Mouse (Mus musculus) urinary bladder, postnatal 36 days (tissue): ENCODE measurements around the gene Pdzrn3.
A peak's percentile ranks its signal among the peaks of the same experiment; 100 is the strongest.

Experiments
- DNase-seq, 2 experiments: peaks; one replicate each; pipeline ENCODE4 v3.0.0; 2022; ENCODE audit warnings: low spot score in 2 of 2, mixed read lengths in 1 of 2

The Pdzrn3 gene

DNA sequence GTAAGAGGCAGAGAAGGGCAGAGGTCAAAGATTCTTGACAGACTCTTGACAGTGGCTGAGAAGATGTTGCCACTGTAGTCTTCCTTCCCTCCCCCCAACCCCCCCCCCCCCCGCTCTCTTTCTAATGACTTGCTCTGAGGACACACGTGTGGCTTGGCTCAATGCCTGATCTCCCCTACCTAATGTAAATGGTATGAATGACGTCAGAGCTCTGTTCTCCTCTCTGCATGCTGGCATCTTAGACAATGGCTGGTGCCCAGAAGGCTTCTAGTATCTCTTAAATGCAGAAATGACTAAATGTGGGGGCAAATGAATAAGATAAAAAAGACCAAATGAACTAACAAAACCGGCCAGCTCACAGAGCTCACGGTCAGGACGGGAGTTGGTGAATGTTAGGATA is 49.2 kb downstream of the Pdzrn3 start:
- DNase-seq, result no peak

DNA sequence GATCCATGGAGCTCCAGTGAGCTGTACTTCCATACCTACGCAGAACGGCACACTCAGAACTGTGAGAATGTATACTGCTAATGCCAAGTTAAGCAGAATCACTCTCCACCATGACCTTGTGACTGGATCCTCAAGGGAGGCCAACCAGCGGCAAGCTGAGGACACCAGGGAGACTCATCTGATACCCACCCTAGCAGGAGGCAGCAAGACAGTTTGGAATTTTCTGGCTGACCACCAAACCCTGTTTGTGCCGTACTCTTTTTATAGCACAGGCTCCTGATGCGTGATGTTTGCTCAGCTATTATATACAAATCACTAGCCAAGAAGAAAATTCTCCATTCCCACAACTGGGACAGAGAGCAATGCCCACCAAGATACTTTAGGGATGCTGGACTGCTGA is 50.0 kb downstream of the Pdzrn3 start:
- no peak for DNase-seq

DNA sequence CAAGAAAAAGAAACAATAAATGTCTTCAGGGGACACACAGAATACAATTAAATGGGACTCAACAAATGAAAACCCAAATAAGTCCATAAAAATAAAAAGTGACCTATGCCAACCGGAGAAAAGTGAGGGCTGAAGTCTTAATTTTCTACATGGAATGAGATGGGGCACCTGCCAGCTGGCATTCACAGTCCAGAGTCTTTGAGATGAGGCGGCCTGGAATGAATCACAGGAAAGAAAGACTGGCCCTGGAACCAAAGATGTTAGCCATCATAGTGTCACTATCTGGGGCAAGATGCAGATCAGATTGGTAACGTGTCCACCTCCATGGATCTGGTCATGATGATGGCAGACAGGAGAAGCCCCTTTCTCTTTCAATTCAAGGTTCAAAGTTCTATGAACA is 50.5 kb downstream of the Pdzrn3 start:
- no peak for DNase-seq

DNA sequence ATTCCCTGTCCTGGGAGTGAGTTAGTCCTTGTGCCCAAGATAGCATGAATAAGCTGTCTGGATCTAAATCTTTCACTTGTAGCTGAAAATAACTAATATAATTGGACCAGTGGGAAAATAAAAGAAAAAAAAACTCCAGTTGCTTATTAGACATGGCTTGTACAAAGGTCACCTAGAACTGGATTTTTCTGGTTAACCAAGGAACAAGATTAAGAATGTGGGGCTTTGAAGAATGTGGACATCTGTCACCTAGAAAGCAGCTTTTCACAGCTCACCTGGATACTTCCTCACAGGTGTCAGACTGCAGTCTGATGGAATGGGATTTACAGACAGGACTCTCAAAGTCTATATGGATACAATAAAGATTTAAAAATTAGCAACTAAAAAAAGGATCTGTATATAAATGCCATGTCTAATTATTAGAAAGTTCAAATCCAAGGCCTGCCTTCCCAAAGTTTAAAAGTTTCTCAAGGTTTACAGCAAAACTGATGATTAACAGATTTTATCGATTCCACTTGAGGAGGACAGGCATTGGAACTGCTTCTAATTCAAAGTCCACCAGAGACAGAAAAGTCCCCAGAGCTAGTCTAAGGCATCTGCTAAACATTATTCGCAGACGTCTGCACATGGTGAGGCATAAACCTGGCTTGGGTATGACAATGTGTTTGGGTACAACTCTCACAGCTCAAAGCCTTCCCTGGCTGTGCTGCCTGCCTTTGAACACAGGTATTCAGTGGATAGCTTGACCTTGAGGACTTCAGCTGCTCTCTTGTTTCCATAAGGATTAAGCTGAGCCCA is 51.7 kb downstream of the Pdzrn3 start:
- no peak for DNase-seq

DNA sequence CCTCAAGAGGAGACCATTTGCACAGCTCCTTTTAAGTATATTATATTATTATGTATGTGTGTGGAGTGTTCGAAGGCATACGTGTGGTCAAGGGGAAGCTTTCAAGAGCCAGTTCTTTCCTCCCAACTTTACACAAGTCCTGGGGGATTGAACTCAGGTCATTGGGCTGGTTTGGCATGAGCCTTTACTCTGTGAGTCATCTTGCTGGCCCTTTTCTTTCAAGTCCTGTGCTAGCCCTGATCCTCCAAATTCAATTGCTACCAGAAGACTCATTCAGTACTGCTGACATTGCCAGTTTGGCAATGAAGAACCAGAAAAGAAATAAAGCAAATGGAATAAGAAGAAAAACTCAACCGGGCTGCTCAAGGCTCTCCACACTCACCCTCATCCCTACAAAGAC is 55.1 kb downstream of the Pdzrn3 start:
- DNase-seq, result no peak

DNA sequence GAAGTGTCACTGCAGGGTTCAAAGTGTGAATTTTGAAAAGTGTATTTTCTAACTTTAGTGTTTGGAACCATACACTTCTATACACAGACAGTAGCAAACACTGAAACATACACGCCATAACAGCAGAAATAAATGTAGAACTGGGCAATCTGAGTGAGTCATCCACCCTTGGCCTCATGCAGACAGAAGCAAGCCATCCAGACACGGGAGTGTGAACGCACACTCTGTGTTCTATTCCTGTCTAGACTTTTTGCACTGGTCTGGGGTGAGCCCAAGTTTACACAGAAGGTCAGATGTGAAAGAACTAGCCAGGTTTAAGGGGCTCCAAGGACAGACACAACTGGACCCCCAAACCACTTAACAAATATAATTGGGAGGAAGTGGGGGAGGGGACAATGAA is 57.3 kb downstream of the Pdzrn3 start:
- no peak for DNase-seq

DNA sequence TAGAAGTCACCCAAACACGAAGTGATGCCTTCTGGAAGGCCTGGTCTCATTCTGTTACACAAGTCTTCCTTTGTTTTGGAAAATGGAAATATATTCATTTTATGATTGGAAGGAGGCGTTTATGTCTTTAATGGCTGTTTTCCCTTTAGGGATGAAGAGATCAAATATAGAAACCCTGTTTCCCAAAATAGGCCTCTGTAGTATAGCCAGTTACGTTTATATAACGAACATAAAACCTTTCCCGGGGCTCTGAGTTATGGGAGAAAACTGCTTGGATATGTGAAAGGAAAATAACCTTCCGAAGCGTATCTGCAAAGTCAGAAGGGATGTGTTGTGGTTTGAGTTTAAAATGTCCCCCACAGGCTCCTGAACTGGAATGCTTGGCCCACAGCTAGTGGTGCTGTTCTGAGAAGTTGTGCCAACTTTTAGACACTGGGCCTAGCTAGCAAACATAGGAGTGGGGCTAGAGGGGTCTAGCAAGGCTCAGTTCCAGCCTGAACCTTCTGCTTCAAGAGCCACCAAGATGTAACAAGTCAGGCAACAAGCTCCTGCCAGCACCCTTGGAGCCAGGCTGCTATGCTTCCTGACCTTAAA is 58.2 kb downstream of the Pdzrn3 start:
- DNase-seq, result no peak

DNA sequence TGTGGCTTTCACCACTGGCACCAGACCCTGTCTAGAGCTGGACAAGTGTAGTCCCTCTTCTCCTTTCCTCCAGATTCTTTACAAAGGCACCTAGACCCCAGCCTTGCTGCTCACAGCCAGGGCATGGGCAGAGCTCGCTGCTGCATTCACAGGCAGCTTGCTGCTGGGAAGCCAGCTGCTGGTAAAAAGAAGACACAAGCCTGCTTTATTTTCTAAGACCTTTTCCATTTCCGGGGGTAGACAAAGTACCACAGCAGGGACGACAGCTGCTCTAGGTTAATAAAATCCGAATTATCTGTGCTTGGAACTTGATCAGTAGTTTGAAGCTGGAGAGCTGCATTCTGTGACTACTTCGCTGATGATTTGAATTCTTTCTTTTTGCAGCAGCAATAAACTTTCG is 59.2 kb downstream of the Pdzrn3 start:
- DNase-seq, result no peak

DNA sequence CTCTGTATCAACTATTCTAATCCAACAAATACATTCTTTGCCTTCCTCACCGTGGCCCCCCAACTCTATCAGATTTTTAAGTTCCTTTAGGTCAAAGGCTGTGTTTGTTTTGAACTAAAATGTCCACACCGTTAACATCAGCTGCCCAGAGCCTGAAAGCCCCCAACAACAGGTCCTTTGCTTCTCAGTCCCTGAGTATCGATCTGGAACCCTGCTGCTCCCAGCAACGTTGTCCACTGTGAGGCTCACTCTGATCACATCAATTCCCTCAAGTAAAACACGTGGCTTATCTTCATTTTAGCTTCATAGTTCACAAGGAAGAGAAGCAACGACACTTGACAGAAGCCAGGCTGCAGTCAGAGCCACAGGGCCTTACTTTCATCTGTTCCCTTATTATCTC is 66.3 kb downstream of the Pdzrn3 start:
- DNase-seq, result no peak

DNA sequence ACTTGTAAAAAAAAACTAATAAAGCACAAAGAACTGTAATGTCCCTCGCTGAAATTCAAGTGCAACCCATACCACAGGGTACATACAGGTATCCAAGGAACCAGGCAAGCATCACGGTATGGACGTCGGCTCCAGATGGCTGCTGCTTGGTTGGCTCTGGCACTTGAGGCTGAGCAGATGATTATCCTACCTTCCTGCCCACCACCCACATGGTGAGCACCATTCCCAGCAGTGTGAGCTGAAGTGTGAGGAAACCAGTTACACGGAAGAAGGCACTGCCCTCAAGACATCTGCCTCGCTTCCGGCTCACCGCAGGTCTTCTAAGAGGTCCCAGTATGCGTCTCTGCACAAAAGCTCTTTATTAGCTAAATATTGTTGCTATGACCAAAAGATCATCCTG is 67.2 kb downstream of the Pdzrn3 start:
- no peak for DNase-seq

DNA sequence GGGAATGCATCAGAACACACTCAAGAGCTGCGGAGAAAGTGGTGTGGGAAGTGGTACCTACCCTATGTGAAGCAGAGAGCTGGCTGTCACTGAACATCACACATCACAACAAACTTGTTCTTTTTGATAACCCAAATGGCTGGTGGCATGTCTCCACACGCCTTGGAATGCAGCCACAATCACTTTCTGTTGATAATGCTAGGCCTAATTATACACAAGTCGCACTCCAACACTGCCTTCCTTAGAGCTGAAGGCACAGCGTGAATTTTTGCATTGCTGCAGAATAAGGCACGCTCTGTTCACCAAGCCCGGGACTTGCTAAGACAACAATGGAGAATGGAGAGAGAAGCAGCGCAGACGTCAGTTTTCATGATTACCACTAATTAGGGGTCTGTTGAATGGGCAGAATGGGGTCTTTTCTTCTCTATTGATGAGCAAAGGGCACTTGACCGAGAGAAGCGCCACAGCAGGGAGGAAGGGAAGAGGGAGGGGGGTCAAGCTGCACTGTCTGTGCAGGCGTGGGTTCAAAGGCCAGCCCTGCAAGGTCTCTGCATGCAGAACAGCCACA is 69.6 kb downstream of the Pdzrn3 start:
- no peak for DNase-seq

DNA sequence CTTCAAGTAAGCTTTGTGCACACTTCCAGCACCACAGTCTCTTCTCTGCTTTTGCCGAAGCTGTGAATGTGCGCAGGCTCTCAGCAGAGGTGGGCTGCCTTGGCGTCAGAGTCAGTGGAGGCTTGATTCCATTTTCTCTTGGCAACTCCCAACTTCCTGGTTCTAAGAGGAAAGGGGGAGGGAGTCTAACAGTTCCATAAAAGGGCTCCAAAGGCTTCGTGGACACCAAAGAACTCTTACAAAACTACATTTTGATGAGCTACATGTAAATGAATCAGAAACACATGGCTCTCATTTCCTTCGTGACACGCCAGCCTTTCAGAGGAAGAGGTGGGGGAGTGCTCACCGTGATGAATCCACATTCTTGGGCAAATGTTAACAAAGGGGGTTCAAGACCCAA is 70.9 kb downstream of the Pdzrn3 start:
- no peak for DNase-seq

DNA sequence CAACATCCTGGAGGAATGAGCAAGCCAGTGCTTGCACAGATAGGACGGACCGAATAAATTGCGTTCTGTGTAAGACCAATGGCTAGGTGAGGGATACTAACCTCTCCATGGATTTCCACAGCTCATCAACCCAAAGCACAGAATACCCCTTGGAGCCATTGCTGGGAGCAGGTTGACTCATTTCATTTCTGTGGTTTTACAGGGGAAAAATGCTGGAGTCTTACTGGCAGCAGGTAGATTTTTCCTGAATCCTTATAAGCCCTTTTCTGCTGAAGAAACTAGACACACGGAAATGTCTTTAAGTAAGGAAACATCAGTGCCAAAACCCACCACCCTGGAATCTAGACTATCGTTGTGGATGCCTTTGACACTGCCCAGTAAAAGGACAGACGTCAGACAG is 72.2 kb downstream of the Pdzrn3 start:
- no peak for DNase-seq

DNA sequence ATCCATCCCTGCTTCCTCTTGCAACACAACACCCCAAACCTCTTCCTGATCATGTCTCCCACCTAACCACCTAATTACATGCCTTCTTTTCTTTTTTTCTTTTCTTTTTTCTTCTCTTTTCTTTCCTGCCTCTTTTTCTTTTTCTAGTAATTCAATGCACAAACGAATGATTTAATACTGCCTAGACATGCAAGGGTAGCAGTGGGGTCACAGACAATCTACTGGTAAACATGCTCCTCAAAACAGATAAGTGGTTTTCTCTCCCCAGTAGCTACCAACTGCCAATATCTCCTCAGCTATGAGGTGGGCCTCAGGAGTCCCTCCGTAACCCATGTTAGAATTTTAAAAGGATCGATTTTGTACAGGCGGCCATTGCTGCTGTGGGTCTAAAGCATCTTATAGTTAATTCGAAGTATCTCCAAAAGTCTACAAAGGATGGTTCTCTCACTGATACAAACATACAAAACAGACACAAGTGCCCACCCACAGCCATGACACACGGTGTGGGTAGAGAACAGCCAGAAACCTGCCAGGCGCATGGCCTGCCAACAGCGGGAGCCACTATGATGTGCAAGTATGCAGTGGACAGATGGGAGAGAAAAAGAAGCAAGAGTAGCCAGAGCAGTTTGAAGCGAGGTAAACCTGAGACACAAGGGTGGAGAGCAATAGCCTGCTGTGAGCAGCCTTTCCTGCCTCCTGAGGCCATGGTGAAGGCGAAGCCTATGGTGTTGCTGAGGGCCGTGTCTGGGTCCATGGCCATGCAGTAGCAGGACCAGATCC is 73.5 kb downstream of the Pdzrn3 start:
- no peak for DNase-seq

DNA sequence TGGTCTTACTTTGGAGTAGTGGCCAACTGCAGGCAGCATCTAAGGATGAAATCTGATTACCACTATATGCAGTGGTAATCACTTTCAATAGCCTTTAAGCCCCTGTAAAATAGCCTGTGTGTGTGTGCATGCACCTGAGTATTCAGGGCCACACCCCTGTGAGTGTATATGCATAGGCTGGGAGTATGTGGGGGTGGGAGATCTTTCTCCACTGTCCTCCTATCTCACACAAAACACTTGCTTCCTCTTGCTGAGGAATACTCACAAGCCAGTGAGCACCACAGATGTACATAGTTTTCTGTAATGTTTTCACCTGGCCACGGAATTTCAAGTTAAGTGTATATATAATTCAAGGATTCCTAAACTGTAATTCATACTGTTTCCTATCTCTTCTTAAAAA is 74.2 kb downstream of the Pdzrn3 start:
- DNase-seq, result no peak

DNA sequence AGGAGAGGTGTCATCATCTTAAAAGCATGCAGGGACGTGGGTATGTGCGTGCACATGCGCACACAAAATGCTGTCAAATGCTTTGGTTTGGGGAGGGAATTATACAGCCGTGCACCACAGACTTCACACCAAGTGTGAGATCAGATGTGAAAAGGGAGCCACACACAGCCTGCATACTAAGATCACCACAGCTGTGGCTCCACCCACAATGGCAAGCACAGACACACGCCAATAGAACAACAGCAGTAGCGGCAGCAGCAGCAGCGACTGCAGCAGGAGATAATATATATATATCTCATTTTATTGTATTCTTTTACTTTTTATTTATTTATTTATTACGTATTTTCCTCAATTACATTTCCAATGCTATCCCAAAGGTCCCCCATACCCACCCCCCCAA is 76.5 kb downstream of the Pdzrn3 start:
- no peak for DNase-seq

DNA sequence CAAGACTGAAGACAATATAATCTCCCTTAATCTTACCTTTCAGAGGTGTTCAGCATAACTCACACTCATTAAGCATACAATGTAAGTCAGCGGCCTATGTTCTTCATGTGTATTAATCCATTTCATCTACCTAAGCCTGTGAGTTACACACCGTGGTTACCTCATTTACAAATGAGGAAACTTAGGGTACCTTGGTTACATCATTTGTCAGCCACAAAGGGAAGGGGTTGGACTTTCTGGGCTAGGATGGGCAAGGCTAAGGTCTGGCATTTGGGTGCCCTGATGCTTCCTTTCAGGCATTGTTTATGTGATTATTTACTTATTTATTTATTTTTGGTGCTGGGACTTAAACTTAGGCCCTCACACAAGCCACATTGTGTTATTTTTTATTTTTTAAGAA is 78.3 kb downstream of the Pdzrn3 start:
- DNase-seq, result no peak

DNA sequence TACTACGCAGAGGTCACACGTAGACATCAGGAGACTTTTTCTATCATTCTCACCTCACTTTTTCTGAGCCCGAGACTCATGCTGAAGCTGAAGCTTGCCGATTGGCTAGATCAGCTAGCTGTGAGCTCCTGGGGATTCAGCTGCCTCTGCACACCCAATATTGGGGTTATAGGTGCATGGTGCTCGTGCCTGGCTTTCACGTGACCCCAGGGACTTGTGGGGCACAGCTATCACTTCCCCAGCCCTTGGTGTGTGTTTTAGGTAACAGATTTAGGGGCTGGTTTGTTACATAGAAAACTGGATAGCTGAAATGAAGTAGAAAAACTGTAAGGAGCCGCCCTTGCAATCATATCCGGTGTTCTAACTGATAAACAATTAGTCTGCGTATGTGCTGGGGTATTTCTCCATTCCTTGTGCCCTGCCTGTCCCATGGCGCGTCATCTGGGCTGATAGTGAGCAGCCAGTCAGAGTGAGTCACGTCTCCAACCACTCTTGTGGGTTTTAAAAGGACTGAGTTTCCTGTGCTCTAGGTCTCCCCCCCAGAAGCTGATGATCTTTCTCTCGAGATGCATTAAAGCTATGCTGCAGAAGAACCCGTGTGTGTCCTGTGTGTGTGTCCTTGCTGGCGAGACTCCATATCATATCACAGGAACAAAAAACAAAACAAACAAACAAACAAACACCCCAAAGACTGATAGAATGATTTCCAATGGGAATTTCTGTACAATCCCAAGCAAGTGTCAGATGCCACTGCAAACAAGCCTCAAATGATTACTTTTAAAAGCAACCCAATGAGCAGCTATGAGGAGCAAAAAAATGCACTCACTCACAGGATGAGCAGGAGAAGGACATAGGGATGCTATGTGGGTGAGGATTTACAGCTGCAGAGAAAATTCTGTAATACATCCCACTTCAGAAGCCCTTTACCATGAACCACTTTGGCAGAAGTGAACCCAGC is 79.9 kb downstream of the Pdzrn3 start:
- no peak for DNase-seq

DNA sequence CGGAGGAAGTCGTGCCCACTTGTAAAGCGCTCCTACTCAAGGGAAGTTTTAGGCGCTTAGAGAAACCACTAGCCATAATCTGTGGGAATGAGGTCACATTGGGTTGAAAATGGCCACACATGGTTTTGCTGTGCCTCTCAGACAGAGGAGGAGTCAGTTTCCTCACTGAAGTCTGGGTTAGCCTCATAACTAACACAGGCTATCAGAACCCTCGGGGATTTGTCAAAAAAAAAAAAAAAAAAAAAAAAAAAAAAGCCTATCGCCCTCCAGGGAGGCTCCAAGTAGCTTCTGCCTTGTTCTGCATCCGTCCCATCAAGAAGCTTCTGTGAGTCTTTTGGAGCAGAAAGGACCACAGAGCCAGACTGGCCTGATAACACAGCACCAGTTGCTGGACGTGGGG is 80.7 kb downstream of the Pdzrn3 start:
- no peak for DNase-seq

DNA sequence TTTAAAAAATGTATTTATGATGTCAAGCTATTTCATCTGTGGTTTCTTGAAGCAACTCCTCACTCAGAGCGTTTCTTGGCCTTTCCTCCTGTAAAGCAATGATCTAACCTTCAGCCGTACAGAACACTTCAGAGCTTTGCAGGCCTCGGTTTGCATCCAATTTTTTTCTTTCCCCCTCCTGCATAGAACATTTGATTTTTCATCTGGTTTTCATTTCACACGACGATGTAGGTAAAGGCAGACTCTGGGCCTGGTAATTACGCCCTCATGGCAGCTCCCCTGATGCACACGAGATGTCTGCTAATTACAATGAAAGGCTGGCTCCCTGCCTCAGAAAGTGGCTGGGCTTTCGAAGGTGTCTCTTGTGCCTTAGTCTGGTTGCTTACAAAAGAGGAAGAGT is 81.4 kb downstream of the Pdzrn3 start:
- DNase-seq, result no peak

DNA sequence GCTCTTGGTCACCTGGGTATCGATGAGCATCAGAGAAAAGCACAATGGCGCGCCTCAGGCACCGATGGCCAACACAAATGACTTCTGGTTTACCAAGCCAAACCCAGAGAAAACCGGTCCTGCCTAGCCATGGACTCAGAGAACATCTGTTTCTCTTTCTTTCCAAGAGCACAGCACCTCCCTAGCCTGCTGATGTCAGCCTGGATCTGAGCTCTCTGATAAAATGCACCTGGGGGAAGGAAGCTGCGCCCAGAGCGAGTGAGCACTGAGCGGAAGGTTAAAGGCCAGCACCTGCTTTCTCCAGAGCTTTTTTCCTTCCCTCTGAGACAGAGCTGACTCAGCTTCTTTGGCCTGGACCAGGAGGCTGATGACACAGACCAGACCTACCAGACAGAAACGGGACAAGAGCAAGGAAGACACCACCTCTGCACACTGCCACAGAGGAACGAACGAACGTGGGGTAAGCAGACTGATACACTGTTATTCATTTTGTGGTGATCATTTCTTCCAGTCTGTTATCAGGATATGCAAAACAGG is 84.6 kb downstream of the Pdzrn3 start:
- DNase-seq, result peak in 1 of 2 experiments; percentile 10
